Mouse (Mus musculus): ENCODE results near the gene Gm4846. TPM values are rescaled to one million over a fixed set of nuclear protein-coding genes. Genes with fewer than 3 reads are reported as not detected.
"Not testable (repeated sequence)": the region's sequence is repeated elsewhere in the genome, so short reads cannot be mapped to it uniquely, and the experiment has no call there.

Gm4846 gene
- not detected for total RNA-seq (2022)

GRCm38 (mm10) chr1:166497488-166497887 is at the start of gene Gm4846:
Gm4846 (minus strand) TSS chr1:166497588.
- DNase-seq, result not testable (repeated sequence)

GRCm38 (mm10) chr1:166531521-166531920 is 34.1 kb upstream of the Gm4846 start:
- DNase-seq, result not testable (repeated sequence)

- not testable (repeated sequence) for DNase-seq
These were observed 27.3 kb upstream of the Gm4846 start for GRCm38 (mm10) chr1:166524709-166525108.

GRCm38 (mm10) chr1:166519626-166520025 is 22.2 kb upstream of the Gm4846 start:
- DNase-seq, result not testable (repeated sequence)

- DNase-seq, result no peak
These were observed 19.2 kb upstream of the Gm4846 start for GRCm38 (mm10) chr1:166516556-166516955.

GRCm38 (mm10) chr1:166504206-166504605 is 6.8 kb upstream of the Gm4846 start:
- DNase-seq, result not testable (repeated sequence)

- DNase-seq, result no peak
These were observed 17.9 kb downstream of the Gm4846 start for GRCm38 (mm10) chr1:166479503-166479902.

- DNase-seq, result no peak
These were observed 30.2 kb downstream of the Gm4846 start for GRCm38 (mm10) chr1:166467172-166467571.

- no peak for DNase-seq
These were observed 34.8 kb downstream of the Gm4846 start for GRCm38 (mm10) chr1:166462544-166462943.

- no peak for DNase-seq
These were observed 55.4 kb downstream of the Gm4846 start for GRCm38 (mm10) chr1:166441992-166442391.

- DNase-seq, result no peak
These were observed 58.0 kb downstream of the Gm4846 start for GRCm38 (mm10) chr1:166439426-166439825.

Other genes starting within 250 kb of the Gm4846 start
- 10 to 100 TPM in 2 of 4 experiments, 1 to 10 TPM in 2; 4.0 to 16.9 (median 10.1) TPM for gene Ildr2, start 243.4 kb downstream of the Gm4846 start, total RNA-seq (2022)
- 10 to 100 TPM; 20.6 to 26.8 (median 22.8) TPM for gene Tada1, start 118.5 kb downstream of the Gm4846 start, total RNA-seq (2022)
- gene Pogk, start 87.7 kb downstream of the Gm4846 start, total RNA-seq (2022), result 10 to 100 TPM; 30.0 to 43.1 (median 38.9) TPM
- not detected for gene Gm4847, start 150.1 kb upstream of the Gm4846 start, total RNA-seq (2022)
- not detected for gene Fmo9, start 184.3 kb upstream of the Gm4846 start, total RNA-seq (2022)

Measured in adrenal gland, adult 8-10 months (tissue).